Mouse (Mus musculus) gastrocnemius, postnatal 36 days (tissue): Measurements from ENCODE around the gene Arr3. TPM values are rescaled to one million over a fixed set of nuclear protein-coding genes. Genes with fewer than 3 reads are reported as not detected.
A peak's percentile ranks its signal among the peaks of the same experiment; 100 is the strongest.

ENCODE experiments used
- DNase-seq, 2 experiments: peaks; one replicate each; pipeline ENCODE4 v3.0.0; 2022
- intact Hi-C: fragments of 180-260 bp; cut with DNase I; formaldehyde crosslinking; loops from one replicate; pipeline ENCODE4 v1.15.1; 2025
- long read RNA-seq, 2 experiments: library from polyadenylated mRNA; stranded (forward); transcript quantifications; one replicate each; pipeline ENCODE4 v2.0.0; 2021
- total RNA-seq, 2 experiments: library from RNA; stranded (reverse); gene quantifications; 2 replicates each; pipeline ENCODE4 v1.2.3; 2021

The Arr3 gene
- total RNA-seq, result not detected
- long read RNA-seq, experiment 1, result 0 reads
- long read RNA-seq, experiment 2, result 0 reads

- DNase-seq, result no peak
- intact Hi-C loops, result no loop called here
These were observed at the start of gene Arr3 for GRCm38 (mm10) chrX:100605314-100605713. Gene Arr3, plus strand, starts transcription at chrX:100605497.

- no peak for DNase-seq
- intact Hi-C loops, result no loop called here
These were observed 49.3 kb upstream of the Arr3 start for GRCm38 (mm10) chrX:100556026-100556425.

- no peak for DNase-seq
- intact Hi-C loops, result no loop called here
These were observed 39.6 kb upstream of the Arr3 start for GRCm38 (mm10) chrX:100565696-100566095.

- intact Hi-C loops, result no loop called here
- no peak for DNase-seq
These were observed 33.3 kb upstream of the Arr3 start, which contains the start of gene Awat1 for GRCm38 (mm10) chrX:100571951-100572350. Gene Awat1, plus strand, starts transcription at chrX:100572251.

- intact Hi-C loops, result no loop called here
- DNase-seq, result no peak
These were observed 10.5 kb upstream of the Arr3 start, which contains the start of gene P2ry4 for GRCm38 (mm10) chrX:100594791-100595190. Gene P2ry4, minus strand, starts transcription at chrX:100594869.

- no peak for DNase-seq
- intact Hi-C loops, result no loop called here
These were observed 7.9 kb upstream of the Arr3 start for GRCm38 (mm10) chrX:100597439-100597838.

GRCm38 (mm10) chrX:100599755-100600154 is 5.5 kb upstream of the Arr3 start:
- no peak for DNase-seq
- intact Hi-C loops, result no loop called here

- DNase-seq, result no peak
- intact Hi-C loops, result no loop called here
These were observed 13.2 kb downstream of the Arr3 start for GRCm38 (mm10) chrX:100618488-100618887.

GRCm38 (mm10) chrX:100621366-100621765 is 16.1 kb downstream of the Arr3 start:
- intact Hi-C loops, result loop anchor here (10.0 kb wide), 1 partner anchor 113 kb away; no protein-coding TSS in a partner anchor

GRCm38 (mm10) chrX:100624242-100624641 is 18.9 kb downstream of the Arr3 start:
- intact Hi-C loops, result loop anchor here (10.0 kb wide), 1 partner anchor 111 kb away; no protein-coding TSS in a partner anchor

More at GRCm38 (mm10) chrX:100621366-100621765, 16.1 kb downstream of the Arr3 start:
- DNase-seq, result no peak

GRCm38 (mm10) chrX:100625146-100625545 is 19.8 kb downstream of the Arr3 start:
- intact Hi-C loops, result loop anchor here (10.0 kb wide), 1 partner anchor 110 kb away; no protein-coding TSS in a partner anchor
- no peak for DNase-seq

More at GRCm38 (mm10) chrX:100624242-100624641, 18.9 kb downstream of the Arr3 start:
- no peak for DNase-seq

GRCm38 (mm10) chrX:100625546-100625801 is 20.2 kb downstream of the Arr3 start, which contains the start of gene Kif4:
Gene Kif4, plus strand, starts transcription at chrX:100625737.
- no peak for DNase-seq
- intact Hi-C loops, result loop anchor here (10.0 kb wide), 1 partner anchor 109 kb away; no protein-coding TSS in a partner anchor

- peak; percentile 70 to 81 for DNase-seq
- intact Hi-C loops, result loop anchor here (10.0 kb wide), 1 partner anchor 109 kb away; no protein-coding TSS in a partner anchor
These were observed 20.8 kb downstream of the Arr3 start, which contains the start of gene Pdzd11 for GRCm38 (mm10) chrX:100625802-100626793. Gene Pdzd11, minus strand, starts transcription at chrX:100626568.

GRCm38 (mm10) chrX:100629076-100629475 is 23.8 kb downstream of the Arr3 start:
- no peak for DNase-seq
- intact Hi-C loops, result loop anchor here (10.0 kb wide), 1 partner anchor 106 kb away; no protein-coding TSS in a partner anchor

- no peak for DNase-seq
- intact Hi-C loops, result no loop called here
These were observed 33.2 kb downstream of the Arr3 start for GRCm38 (mm10) chrX:100638477-100638876.

- no peak for DNase-seq
- intact Hi-C loops, result no loop called here
These were observed 47.6 kb downstream of the Arr3 start for GRCm38 (mm10) chrX:100652848-100653247.

GRCm38 (mm10) chrX:100664825-100665224 is 59.5 kb downstream of the Arr3 start:
- intact Hi-C loops, result no loop called here

More at GRCm38 (mm10) chrX:100664825-100665224, 59.5 kb downstream of the Arr3 start:
- no peak for DNase-seq
